Mouse (Mus musculus) embryo, embryonic 10.5 days (tissue): ENCODE results near the gene Ferd3l.

Experiments used
- DNase-seq: peaks from one replicate; pipeline ENCODE4 v3.0.0-alpha.2; 2015; ENCODE audit warnings: low spot score

The Ferd3l gene

GRCm38 (mm10) chr12:33928331-33929192 lies at the start of gene Ferd3l:
Gene Ferd3l (plus strand): TSS chr12:33928425.
- DNase-seq = peak; percentile 32

DNA sequence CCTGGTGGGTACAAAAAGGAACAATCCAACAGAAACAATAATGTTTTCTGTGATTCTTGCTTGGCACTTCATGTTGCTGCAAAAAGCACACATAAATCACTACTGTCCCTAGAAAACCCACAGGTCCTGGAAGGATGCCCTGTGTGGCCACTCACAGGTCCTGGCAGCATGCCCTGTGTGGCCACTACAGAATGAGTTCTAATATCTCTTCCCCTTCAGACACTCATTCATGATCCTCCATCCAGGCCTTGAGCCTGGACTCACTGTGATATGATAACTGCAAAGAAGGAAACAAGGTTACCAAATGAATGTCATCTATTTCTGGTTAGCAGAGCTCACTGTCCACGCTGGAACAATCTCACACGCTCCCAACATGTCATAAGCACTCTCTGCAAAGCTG lies 34.3 kb upstream of the Ferd3l start:
- DNase-seq = no peak

GRCm38 (mm10) chr12:33894621-33895020 lies 33.6 kb upstream of the Ferd3l start:
- DNase-seq = no peak

GRCm38 (mm10) chr12:33926751-33927150 lies 1.5 kb upstream of the Ferd3l start:
- peak; percentile 68 for DNase-seq

DNA sequence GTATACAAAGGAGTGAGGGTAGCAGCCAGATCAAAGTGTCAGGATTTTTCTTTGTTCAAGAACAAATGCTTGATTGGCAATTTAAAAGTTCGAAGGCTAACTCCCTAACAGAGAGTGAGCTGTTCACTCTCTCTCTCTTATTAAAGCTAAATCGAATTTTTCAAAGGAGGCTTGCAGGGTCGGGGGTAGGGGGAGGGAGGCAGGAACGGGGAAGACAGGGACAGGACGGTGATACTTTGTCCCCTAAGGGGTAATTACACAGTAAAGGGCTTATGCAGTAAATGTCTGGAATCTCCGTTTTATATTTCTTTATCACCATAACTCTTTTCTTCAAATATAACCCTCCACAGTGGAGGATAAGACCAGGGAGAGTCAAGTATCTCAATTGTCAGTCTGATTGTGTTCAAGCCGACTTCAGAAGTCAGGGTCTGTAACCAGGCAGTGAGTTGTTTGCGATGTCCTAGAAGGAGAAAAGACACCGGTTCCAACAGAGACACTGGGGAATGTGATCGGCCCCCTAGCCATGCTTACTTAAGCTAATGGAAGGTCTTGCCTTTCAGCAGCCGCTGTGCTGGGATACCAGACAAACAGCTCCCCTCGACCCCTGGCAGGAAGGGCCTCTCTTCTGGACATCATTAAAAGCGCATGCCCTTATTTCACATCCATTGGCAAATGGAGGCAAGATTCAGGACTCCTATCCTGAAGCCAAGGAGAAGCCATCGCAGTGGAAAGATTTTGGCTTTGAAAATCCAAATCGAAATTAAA lies 709 bp upstream of the Ferd3l start:
- DNase-seq = peak; percentile 68

DNA sequence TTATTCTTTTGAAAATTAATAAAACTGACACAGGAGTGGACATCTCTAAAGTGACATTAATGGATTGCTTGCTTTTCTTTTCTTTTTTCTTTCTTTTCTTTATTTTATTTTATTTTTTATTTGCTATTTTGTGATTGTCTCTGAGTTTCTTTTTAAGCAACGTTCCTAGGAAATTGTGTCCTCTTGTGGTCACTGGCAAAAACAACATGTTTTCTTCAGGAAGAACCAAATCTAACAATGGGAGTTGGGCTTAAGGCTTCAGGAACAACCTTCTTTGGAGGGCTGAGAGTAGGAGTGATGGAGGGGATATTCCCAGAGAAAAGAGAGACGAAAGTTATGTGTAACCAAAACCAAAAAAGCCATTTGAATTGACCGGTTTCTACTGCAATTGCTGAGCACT lies 24.6 kb downstream of the Ferd3l start:
- peak; percentile 48 for DNase-seq

DNA sequence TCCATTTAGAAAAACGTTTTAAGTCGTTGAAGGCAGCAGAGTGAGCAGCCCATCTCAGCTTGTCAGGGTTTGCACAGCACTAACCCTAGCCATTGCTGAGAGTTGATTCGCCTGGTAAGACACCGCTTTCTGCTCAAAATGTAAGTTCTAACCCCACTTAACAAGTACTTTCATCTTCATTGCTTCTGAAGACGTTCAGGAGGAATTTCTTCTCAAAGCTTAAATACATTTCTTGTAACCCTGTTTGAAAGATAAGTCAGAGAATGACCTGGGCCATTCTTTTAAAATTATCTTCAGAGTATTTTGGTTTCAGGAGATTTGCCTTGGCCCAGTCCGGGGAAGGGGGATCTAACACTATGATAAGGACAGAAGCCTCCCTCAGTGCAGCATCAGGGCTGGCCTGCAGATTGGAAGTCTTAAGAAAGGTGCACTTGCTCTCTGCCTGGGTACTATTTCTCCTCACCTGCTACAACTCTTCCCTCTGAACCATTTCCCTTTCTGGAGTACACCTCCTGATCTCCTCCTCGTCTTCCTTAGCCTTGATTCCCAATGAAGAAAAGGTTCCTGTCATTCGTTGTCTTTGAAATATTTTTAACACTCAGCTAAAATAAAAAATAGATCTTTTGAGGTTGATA lies 26.8 kb downstream of the Ferd3l start:
- DNase-seq = peak; percentile 41

DNA sequence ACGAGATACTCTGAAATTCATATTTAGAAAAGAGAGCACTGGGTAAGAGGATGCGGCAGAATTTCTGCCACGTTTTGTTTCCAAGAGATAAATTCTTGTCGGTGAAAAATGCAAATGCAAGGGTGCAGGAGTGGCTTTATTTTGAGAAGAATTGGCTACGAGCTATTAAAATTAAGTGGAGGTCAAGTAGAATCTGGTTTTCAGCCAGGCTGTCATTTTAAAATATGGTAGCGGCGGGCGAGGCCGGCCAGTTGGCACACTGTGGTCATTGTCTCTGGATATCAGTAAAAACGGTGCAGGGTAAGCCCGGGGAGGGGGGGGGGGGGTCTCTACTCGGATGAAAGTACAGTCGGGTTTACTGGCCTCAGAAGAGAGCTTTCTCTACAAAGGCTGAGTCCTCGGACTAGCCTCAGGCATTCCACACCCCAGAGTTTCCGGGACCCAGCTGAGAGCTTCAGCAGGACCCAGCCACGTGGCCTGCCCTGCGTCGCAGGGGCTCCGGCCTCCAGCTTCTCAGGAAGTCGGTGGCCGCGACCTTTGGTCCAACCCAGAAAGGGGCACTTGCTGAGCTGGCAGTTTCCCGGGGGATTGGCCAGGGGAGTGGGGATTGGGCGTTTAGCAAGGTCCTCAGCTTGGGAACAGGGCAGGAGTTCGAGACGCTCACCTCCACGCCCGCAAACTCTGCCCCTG lies 27.5 kb downstream of the Ferd3l start:
- peak; percentile 84 for DNase-seq

DNA sequence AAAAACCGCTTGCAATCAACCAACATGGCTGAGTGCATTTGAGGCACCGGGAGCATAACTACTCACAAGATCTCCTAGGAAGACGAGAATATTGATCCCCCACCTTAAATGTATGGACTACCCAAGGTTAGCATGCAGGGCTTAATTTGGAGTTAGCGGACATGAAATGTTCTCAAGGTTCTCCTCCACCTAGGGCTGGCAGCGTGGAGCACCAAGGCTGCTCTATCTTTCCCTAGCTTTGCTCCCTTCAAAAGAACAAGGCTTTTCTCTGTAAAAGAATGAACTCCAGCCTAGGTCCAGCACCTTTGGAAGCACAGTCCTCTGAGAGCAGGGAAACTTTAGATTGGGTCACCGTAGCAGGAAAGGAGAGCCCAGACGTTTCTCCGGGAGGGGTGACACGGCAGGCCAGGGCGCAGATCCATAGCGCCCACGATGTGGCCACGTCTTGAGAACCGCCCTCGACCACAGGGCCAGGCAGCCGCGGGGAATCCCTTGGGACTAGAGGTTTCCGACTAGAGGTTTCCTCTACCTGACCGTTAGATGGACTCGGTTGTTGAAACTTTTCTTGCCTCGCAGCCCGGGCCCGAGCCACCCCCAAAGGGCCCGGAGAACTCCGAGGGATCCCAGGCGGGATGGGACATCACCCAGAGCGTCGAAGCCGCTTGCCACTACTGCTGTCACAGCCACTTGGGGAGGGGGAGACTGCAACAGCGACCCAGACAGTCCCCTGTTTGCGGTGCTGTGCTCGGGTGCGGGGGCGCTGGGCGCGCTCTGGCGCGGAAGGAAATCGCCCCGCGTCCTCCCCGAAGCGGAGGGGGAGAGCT lies 28.6 kb downstream of the Ferd3l start:
- DNase-seq = peak; percentile 68

GRCm38 (mm10) chr12:33957400-33958240 lies 29.4 kb downstream of the Ferd3l start, which contains the start of gene Twist1:
Gene Twist1 (plus strand): TSS chr12:33957671.
- DNase-seq = peak; percentile 91

GRCm38 (mm10) chr12:33958241-33959194 lies 30.3 kb downstream of the Ferd3l start:
- DNase-seq = peak; percentile 60

DNA sequence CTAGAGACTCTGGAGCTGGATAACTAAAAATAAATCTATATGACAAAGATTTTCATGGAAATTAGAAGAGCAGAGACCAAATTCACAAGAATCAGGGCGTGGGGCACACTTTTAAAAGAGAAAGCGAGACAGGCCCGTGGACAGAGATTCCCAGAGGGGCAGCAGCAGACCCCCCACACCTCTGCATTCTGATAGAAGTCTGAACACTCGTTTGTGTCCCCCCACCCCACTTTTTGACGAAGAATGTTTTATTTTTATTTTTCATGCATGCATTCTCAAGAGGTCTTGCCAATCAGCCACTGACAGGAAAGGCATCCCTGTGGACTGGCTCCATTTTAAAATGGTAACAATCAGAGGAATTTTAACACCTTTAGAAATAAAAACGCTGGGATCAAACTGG lies 31.0 kb downstream of the Ferd3l start:
- peak; percentile 59 for DNase-seq

GRCm38 (mm10) chr12:33959846-33960245 lies 31.6 kb downstream of the Ferd3l start:
- peak; percentile 48 for DNase-seq

DNA sequence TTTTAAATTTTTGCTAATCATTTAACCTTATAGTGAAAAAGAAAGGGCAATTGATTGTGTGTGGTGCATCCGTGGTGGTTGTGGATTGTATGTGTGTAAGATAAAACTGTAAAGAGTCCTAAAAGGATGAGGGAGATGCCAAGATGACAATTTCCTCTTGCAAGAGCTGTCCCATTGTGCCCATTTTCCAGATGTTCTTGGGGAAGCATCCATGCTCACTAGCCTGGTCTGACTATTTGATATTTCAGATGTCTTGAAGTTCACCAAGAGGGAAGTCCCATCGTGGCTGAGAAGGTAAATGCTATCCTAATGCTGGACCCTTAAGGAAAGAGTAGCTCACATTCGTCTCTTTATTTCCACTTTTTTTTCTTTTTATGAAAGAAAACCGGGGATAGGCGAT lies 32.8 kb downstream of the Ferd3l start:
- DNase-seq = no peak

- peak; percentile 65 for DNase-seq
These were observed 34.0 kb downstream of the Ferd3l start for GRCm38 (mm10) chr12:33962118-33962772.

- DNase-seq = peak; percentile 46
These were observed 34.5 kb downstream of the Ferd3l start for GRCm38 (mm10) chr12:33962773-33963130.

DNA sequence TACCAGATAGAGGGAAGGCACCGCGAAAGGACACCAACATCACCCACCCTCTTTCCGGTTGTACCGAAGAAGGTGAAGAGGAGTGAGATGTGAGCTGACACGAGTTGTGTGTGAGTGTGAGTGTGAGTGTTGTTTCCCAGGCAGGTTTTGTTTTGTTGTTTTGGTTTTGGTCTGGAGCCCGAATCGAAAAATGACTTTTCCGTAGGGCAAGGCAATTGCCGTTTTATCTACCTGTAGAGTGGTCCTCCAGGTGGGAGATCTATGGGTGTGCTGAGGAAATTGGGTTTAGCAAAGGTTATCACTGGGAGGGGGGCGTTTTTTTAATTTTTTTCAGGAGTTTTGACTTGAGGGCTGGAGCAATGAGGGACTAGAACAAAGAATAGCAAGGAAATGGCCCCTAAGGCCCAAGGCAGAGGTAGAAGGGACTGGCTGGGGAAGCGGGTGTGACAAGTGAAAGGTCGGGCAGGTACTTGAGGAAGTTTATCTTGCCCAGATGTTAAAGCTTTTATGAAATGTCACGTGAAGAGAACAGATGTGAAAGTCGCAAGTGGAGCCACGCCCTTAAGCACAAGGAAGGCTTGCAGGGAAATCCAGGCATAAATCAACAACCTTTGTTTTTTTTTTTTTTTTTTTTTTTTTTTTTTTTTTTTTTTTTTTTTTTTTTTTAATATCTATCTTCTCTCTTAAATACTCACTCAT lies 35.6 kb downstream of the Ferd3l start:
- DNase-seq = peak; percentile 72

GRCm38 (mm10) chr12:33964427-33964826 lies 36.2 kb downstream of the Ferd3l start:
- DNase-seq = peak; percentile 50
